Mouse (Mus musculus) T-helper 2 cell (primary cell): ENCODE data around the gene Lekr1.

ENCODE experiments used
- in situ Hi-C: fragments of 300-600 bp; cut with MboI, MseI; formaldehyde crosslinking; loops from one replicate; pipeline ENCODE4 v1.15.1; 2025; ENCODE audit warnings: high pct_unique_total_duplicates

Lekr1 gene

DNA sequence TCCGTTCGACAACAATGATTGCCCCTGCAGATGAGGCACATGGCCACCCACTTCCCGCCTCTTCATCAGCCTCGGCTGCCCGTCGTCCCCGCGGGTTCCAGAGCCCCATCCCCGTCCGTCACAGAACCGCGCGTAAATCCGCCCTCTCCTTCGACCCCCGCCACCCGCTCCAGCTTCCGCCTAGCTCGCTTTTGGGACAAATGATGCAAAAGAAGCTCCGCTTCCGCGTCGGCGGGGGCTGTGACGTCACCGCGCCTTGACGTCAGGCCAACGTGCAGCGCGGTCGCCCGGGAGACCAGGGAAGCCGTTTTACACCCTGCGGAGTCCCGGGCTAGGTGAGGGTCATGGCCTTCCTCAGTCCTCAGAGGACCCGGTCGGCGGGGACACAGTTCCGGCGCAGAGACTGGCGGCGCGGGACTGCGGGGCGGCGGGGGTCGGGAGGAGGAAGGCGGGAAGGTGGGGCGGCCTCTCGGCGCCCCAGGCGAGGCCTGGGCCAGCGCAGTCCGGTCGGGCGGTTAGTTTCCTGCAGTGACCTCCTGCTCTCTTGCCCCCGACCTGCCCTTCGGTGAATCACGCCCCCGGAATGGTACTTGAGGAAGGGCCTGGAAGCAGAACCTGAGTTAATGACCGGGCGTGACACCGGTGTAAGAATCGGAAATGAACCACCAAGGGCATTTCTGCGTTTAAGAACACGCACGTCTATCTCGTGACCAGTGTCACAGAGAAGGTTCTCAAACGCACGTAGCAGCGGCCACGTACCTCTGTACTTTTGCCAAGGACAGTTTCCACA is at the start of gene Lekr1:
Gene Lekr1, plus strand, starts transcription at position 252 of the 790 bp plus-strand sequence.
- in situ Hi-C loops = loop anchor here (25.0 kb wide), 2 partner anchors 129 to 1704 kb away; partner anchors contain the start of genes Slc33a1 and Tiparp

DNA sequence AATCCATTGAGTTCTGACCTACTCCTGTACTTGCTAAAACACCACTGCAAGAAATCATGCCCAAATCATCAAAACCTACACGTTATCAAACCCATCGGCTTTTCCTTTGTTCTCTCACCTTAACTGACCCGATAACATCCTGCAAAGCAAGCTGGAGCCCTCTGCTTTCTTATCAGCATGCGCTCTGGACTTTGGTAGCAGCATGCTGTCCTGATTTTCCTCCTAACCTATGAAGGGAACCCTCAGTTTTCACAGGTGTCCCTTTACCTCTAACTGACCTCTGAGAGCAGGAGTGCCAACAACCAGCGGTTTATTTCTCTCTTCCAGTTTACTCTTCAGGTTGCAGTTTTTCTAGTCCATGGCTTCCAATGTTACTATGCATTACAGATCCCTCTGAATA is 48.5 kb upstream of the Lekr1 start:
- in situ Hi-C loops = no loop called here

DNA sequence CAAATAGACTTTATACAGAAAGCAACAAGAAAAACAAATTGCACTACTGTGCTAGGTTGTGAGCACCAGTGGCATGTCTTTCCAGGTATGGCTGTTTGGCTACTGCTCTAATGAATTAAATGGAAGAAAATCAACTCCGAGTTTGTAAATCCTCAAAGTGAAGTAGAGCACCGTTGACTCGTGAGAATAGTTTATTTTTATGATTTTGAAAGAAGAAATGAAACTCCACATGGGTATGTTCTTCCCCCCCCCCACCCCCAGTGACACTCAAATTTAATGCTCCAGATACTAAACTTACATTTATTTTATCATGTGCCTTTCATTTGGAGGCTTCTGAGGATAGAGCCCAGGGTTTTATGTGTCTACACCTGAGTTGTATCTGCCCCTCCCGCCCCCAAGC is 46.7 kb upstream of the Lekr1 start:
- in situ Hi-C loops = no loop called here

DNA sequence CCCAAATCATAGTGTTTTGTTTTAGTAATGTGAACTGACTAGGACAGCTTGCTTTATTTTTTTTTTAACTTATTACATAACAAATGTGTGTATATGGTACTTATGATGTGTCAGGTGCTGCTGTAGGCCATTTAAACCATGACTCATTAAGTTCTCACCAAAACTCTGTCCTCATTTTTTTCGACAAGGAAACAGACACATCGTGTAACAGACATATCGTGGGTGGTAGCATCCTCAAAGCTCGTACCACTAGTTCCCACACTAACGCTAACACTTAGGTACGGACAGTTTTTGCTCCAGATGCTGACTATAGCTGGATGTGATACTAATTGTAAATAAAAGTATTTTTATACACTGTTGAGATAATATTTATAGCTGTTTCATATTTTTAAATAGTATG is 43.0 kb upstream of the Lekr1 start:
- in situ Hi-C loops = no loop called here

DNA sequence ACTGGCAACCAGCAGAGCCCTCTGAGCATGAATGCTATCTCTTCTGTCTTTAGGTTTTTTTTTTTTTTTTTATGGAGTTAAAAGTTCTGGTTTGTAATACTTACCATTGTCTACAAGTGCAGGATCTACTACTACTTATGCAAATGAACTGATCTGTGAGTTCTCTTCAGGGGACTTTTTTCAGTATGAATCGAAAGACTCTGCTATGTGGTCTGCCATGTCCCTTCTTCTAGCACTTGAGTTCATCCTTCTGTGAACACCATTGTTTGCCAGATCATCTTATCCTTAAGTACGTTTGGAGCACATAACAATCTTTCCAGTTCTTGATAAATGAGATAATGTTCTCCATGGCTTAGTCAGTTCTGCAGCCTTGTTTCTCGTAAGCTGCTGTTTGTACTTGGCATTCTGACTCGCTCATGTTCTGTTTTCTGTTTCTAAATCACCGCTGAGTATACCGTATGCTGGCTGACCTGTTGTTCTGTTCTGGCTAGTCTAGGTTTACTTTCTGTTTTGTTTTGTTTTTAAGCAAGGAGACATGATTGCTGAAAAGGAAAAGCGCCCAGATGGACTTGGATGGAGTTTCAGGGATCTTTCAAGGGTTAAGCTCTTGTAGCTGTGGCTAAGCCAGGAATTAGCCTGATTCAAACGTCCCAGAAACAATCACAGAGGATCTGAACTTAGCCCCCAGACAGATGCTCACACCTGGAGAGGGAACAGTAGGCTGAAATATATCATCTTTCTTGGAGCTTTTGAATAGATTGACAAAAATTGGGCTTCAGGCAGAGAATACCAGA is 40.3 kb upstream of the Lekr1 start:
- in situ Hi-C loops = no loop called here

DNA sequence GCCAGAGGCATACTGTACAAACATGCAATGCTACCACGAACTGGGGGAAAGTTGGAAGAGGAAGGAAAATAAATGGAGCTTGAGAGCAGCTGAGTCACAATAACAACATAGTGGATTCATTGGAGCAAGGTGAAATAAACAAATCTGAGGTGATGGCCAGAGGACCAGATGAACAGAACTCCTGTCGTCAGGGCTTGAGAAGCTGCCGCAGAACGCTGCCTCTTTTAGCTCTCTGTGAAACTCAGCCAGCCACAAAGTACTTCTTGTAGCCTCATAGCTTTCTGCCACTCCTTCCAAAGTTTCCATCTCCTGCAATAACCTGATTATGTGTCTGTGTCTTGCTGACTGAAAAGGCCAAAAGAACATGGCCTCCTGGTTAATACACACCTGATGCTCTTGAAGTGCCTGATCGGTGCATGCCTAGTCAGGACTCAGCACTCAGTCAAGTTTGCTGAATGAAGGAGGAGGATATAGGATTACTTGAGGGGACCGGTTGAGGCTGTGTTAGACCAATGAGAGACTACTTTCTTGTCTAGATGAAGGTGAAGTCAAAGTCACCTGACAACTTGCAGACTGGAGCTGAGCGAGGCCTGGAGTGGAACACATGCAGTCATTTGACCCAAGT is 39.6 kb upstream of the Lekr1 start:
- in situ Hi-C loops = no loop called here

DNA sequence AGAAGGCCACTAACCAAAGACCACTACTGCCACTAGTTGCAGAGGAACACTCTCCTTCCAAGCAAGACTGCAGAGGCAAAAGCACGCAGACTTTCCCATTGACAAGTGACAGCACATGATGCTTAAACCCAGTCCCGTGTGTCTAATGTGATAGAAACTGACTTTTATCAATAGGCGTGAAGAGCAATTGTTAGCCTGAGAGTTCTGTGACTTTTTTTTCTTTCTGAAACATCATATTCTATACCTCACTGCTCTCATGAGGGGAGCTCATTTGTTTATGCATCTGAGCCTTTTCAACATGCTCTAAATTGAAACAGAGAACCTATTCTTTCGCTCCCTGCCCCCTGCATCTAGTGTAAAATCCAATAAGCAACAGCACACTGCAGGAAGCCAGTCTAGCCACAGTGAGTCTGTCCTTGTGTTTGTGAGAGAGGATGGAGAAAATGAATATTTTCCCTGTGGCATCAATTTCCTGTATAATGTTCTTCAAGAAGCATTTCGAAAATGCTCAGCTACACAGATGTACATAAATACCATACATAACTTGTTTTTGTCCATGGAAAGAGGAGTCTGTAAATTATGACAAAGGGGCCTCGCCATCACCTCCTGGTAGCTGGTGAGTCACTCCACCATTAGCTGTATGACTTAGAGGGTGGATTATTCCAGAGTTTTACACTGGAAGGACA is 38.9 kb upstream of the Lekr1 start:
- in situ Hi-C loops = no loop called here

DNA sequence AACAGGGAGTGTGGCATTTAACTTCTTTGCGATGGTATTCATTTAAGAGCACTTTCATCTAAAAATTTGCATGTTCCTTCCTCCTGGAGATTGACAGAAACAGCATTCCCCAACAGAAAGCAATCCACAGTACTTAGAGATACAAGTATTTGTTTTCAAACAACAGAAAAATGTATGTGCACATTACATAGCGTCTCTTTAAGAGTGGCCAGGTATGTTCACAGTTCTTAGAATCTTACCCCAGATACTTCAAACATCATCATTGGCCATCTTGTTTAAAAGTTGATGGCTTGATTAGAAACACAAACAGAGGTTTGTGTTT is 38.4 kb upstream of the Lekr1 start:
- in situ Hi-C loops = no loop called here

DNA sequence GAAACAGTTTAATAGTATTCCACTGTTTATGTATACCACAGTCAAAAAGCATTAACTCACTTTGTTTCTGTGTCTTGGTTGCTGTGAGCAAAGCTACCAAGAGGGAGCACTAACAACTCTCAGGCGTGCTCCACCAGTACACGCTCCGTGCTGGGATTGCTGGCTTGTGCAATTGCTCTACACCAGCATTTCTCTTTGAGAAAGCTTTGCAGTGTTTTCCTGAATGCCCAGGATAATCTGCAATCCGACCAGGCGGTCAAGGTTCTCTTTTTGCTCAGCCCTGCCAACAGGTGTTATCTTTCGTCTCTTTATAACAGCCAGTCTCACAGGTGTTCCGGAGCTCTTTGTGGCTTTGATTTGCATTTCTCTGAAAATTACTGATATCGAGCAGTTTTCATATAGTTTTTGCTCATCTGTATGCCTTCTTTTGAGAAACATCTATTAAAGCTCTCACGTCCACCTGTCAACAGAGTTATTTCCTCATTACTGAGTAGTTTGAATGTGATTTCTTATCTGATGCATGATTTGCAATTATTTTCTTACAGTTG is 36.4 kb upstream of the Lekr1 start:
- in situ Hi-C loops = no loop called here

DNA sequence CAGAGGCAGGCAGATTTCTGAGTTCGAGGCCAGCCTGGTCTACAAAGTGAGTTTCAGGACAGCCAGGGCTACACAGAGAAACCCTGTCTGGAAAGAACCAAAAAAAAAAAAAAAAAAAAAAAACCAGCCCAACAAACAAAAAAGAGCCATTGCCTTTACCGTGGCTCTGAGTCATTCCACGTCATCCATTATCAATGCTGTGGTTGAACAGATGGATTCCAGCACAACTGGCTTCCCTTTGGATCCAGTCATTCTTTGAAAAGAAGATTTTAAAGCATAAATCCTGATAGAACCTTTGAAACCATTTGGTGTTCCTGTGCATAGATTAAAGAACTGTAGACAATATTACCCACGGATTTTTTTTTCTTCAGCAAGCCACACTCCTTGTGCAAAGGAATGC is 32.4 kb upstream of the Lekr1 start:
- in situ Hi-C loops = no loop called here

DNA sequence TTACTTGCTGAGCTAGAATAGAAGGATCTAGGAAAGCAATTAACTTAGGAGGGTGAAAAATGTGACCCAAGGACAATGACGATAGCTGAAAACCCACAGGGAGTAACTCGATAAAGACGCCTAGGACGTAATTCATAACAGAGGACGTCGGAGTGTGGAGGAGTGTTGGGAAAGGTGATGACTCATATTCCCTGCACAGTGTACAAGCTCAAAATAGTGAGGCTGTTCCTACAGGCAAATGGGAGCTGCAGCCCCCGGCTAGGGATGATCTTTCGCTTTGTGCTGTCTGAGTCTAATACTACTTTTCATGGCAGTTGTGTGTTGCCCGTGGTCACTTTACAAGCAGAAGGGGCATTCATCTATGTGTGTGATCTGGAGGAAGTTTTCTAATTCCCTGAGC is 30.0 kb upstream of the Lekr1 start:
- in situ Hi-C loops = no loop called here

DNA sequence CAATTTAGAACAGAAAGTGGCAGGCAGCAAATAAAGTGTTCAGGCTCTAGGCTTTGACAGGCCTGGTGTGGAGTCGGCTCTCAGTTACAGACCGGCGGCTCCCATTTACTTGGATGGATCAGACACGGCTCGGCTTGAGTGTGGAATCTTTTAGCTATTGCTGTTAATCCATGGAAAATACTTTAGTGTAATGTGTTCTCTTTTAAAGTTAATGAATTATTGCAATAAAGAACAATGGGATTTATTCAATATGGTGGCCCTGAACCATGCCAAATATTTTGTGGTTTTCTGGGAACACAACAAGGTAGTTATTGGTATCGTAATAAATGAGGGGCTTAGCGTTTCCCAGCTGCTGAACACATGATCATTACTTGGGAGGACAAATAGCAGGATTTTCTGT is 28.7 kb upstream of the Lekr1 start:
- in situ Hi-C loops = no loop called here

DNA sequence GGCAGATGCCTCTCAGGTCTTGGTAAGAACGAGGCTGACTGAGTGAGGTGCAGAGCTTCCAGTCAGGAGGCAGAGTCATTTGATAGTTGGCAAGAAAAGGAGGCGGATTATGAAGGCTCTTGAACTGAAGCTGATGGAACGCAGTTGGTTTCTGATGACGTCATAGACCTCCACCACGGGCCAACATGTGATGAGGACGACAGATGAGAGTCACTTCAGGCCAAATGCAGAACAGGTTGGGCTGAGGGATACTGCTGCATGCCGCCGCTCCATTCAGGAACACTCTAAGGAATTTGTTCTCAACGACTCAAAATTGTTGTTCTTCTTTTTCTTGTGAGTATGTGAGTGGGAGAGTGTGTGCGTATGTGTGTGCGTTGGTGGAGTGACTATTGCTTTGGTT is 27.1 kb upstream of the Lekr1 start:
- in situ Hi-C loops = no loop called here

DNA sequence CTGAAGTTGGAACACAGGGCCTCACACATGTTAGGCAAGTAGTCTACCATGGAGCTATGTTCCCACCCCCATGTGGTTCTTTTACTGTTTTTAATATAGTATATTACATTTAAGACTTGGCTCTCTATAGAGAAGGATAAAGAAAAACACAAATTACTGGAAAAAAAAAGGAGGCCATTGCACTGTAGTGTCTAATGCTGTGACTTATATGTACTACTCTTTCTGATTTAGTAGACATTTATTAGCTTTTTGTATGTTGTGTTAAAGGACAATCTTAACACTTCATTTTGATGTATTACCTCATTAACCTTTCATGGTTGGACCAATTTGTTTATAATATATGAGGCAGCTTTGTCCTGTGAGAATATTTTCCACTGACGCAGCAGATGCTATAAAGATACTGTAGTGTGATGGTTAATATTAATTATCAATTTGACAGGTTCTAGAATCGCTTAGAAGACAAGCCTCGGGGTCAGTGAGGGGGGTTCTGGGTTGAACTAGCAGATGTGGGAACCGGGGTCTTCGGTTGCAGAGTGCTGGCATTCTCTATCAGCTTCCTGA is 26.5 kb upstream of the Lekr1 start:
- in situ Hi-C loops = no loop called here

DNA sequence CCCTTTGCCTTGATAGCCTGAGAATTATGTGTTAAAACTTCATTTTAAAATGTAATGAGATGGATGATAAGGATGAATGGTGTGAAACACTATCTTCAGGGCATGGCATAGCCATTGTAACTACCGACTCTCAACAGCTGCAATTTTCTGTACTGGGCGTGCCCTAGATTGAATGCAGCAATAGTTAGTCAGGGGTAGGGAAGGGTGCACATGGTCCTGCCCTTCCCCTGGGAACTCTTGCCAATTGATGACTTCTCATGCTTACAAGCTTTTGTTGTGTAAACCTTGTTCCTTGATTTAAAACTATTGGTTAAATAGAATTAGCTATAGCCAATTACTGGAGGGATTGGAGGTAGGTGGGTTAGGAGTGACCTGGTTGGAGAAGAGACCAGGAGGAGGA is 23.1 kb upstream of the Lekr1 start:
- in situ Hi-C loops = no loop called here

DNA sequence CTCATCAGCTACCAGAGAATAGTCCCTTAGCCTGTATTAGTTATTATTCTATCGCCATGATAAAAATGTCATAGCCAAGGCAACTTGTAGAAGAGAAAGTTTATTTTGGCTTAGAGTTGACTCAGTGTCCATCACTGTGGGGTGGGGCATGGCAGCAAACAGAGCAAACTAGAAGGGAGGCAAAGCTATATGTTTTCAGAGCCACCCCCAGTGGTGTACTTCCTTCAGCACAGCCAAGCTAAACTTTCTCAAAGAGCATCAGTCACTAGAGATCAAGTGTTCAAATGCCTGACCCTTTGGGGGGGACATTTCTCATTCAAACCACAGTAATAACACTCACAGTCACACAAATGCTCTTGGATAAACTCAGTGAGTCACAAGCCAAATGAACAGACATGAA is 22.4 kb upstream of the Lekr1 start:
- in situ Hi-C loops = no loop called here

DNA sequence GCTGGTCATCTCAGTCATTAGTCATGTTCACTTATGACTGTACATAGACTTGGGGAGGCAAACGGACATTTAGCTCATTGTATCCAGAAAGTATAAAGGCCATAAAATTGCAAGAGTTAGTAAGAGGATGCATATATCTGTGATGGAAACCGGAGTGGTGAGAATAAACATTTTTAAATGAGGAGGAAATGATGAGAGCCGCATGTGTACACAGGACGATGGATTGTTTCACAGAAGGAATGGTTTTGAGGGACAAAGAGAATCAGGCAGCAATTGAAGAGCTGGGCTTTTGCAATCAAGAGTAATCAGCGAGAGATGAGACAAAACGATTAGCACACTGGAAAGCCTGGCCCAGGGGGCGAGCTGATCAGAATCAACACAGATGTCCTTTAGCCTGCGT is 18.4 kb upstream of the Lekr1 start:
- in situ Hi-C loops = no loop called here

DNA sequence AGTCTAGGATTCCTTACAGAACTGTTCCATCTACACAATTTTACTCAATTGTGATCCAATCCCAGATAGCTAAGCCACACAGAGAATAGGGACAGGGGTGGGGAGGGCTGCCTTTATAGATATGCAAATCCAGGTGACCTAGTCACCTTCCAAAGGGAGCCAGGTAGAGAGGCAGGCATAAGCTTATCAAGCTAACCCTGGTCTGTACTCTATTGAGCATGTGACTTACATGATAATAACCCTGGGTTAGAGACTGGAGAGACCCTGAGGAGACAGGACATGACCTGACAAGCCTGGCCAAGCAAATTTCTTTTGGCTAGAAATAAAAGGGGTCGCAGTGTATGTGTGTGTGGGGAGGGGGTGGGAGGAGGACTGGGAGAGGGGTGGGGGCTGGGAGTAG is 17.1 kb upstream of the Lekr1 start:
- in situ Hi-C loops = no loop called here

DNA sequence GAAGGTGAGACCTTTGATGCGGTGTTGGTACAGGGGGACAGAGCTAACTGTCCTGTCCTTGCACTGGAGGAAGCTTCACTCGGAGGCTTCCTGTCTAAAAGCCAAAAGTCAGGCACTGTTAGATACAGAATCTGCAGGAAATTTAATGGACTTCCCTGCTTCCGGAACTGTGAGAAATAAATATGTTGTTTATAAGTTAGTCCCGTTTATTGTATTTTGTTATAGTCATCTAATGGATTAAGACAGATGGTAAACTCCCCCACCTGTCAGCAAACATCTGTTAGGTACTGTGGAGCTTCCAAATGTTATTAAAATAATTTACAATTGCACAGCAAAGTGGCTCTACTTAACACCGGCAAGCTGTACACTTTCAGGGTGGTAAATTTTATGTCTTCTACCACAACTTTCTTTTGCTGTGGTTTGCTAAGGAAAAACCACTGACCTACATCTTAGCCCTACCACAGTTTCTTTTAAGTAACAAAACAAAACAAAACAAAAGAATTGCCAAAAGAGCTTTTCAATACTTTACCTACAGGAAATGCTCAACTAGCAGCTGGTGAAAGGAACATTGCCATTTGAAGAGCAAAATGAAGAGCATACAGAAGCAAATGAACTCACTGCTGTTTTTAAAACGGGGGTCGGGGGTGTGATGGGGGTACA is 15.7 kb upstream of the Lekr1 start:
- in situ Hi-C loops = loop anchor here (25.0 kb wide), 2 partner anchors 113 to 1688 kb away; partner anchors contain the start of genes Slc33a1 and Tiparp

DNA sequence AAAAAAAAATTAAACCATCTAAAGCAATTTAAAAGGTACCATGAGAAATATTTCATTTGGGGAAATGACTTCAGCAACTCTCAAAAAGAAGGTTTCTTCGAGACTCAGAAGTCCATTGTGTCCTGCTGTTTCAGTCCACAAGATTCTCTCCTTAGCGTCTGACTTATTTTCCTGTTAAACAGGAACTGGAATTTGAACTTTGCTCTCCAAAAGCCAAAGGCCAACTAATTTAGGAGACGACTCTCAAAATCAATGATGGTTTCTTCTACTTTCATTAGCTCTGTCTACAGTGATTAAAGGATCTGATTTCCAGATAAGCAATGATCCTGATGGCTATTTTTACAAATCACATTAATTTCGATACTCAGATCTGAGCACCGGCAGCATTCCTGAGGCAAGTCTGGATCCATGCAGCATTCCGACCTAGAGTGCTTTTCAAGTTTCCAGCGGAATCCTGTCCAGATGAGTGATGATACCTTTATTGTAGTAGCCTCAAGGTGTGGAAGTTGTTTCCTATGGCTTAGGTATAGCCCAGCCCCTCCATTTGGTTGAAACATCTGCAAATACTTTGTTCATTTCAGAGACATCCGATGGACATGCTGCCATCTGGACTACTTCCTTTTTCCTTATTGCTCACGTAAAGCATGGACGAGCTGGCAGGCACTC is 11.4 kb upstream of the Lekr1 start:
- in situ Hi-C loops = loop anchor here (25.0 kb wide), 2 partner anchors 117 to 1692 kb away; partner anchors contain the start of genes Slc33a1 and Tiparp
